Mouse (Mus musculus) MEL (cell line): ENCODE results near the gene Phyhipl. TPM values are rescaled to one million over a fixed set of nuclear protein-coding genes. Genes with fewer than 3 reads are reported as not detected.

Experiments used
- DNase-seq: peaks from one replicate; pipeline ENCODE4 v3.0.0; 2011; ENCODE audit warnings: low read depth, low spot score
- H3K27ac ChIP-seq: 2 replicates; pipeline ENCODE4 v1.5.1; 2012; ENCODE audit warnings: low read depth, mild to moderate bottlenecking, control low read depth, low read length, moderate library complexity; ENCODE audit not compliant: control insufficient read depth
- H3K27me3 ChIP-seq, 2 experiments: fragments of 150-350 bp in 1 of 2; sonication (generic) in 1 of 2; 2 replicates each; pipeline ENCODE4 v1.6.1; 2012; ENCODE audit warnings: low read length in 2 of 2, mild to moderate bottlenecking in 2 of 2, improper control_type of control experiment in 1 of 2, moderate library complexity in 1 of 2; ENCODE audit not compliant: insufficient read depth in 2 of 2, control insufficient read depth in 1 of 2
- H3K36me3 ChIP-seq, 2 experiments: 2 replicates each; pipeline ENCODE4 v1.6.1; 2012 to 2014; ENCODE audit warnings: low read length in 2 of 2, improper control_type of control experiment in 1 of 2, inconsistent platforms in 1 of 2, mild to moderate bottlenecking in 1 of 2; ENCODE audit not compliant: insufficient read depth in 2 of 2, control insufficient read depth in 1 of 2
- H3K4me1 ChIP-seq, 2 experiments: fragments of 150-350 bp in 1 of 2; sonication (generic) in 1 of 2; 2 replicates each; pipeline ENCODE4 v1.6.1; 2012; ENCODE audit warnings: low read length in 2 of 2, improper control_type of control experiment in 1 of 2, mild to moderate bottlenecking in 1 of 2; ENCODE audit not compliant: insufficient read depth in 2 of 2, control insufficient read depth in 1 of 2
- H3K4me3 ChIP-seq, 2 experiments: fragments of 150-350 bp in 1 of 2; sonication (generic) in 1 of 2; 2 replicates each; pipeline ENCODE4 v1.5.1; 2012; ENCODE audit warnings: low read depth in 2 of 2, low read length in 2 of 2, mild to moderate bottlenecking in 2 of 2, moderate library complexity in 2 of 2, control low read depth in 1 of 2, improper control_type of control experiment in 1 of 2; ENCODE audit not compliant: control insufficient read depth in 1 of 2, insufficient read depth in 1 of 2
- H3K79me2 ChIP-seq: 2 replicates; pipeline ENCODE4 v1.6.1; 2012; ENCODE audit warnings: mild to moderate bottlenecking, low read length, moderate library complexity; ENCODE audit not compliant: control insufficient read depth, poor library complexity, insufficient read depth
- H3K9ac ChIP-seq: 2 replicates; pipeline ENCODE4 v1.6.1; 2012; ENCODE audit warnings: low read depth, mild to moderate bottlenecking, control low read depth, low read length, moderate library complexity; ENCODE audit not compliant: control insufficient read depth, poor library complexity, severe bottlenecking
- H3K9me3 ChIP-seq: fragments of 150-350 bp; sonication (generic); replicated peaks from 2 replicates; pipeline ENCODE4 v1.6.1; 2012; ENCODE audit warnings: mild to moderate bottlenecking, low read length, improper control_type of control experiment, moderate library complexity; ENCODE audit not compliant: insufficient read depth
- BHLHE40 ChIP-seq: IDR thresholded peaks from 2 replicates; pipeline ENCODE4 v1.6.1; 2012; ENCODE audit warnings: low read depth, mild to moderate bottlenecking, inconsistent platforms, low read length, improper control_type of control experiment, borderline replicate concordance
- CHD1 ChIP-seq: IDR thresholded peaks from 2 replicates; pipeline ENCODE4 v1.6.1; 2012; ENCODE audit warnings: low read depth, mild to moderate bottlenecking, inconsistent platforms, low read length, improper control_type of control experiment
- CHD2 ChIP-seq: IDR thresholded peaks from 2 replicates; pipeline ENCODE4 v1.6.1; 2011; ENCODE audit warnings: low read length, improper control_type of control experiment
- CTCF ChIP-seq, 3 experiments: IDR thresholded peaks in 2 of 3; conservative IDR thresholded peaks in 1 of 3; 2 replicates each; pipeline ENCODE4 v1.5.1; 2011 to 2012; ENCODE audit warnings: low read length in 3 of 3, low read depth in 2 of 3, mild to moderate bottlenecking in 2 of 3, improper control_type of control experiment in 1 of 3, inconsistent platforms in 1 of 3, mixed read lengths in 1 of 3, moderate library complexity in 1 of 3; ENCODE audit not compliant: control insufficient read depth in 1 of 3, insufficient read depth in 1 of 3, poor library complexity in 1 of 3, severe bottlenecking in 1 of 3
- E2F4 ChIP-seq: IDR thresholded peaks from 2 replicates; pipeline ENCODE4 v1.6.1; 2011; ENCODE audit warnings: low read depth, low read length, improper control_type of control experiment, borderline replicate concordance
- ELF1 ChIP-seq: IDR thresholded peaks from 2 replicates; pipeline ENCODE4 v1.6.1; 2014; ENCODE audit warnings: low read depth, mild to moderate bottlenecking, inconsistent platforms, low read length, improper control_type of control experiment, moderate library complexity
- EP300 ChIP-seq, 2 experiments: IDR thresholded peaks; 2 replicates each; pipeline ENCODE4 v1.6.1; 2011; ENCODE audit warnings: improper control_type of control experiment in 2 of 2, low read length in 2 of 2, low read depth in 1 of 2, mild to moderate bottlenecking in 1 of 2
- ETS1 ChIP-seq: IDR thresholded peaks from 2 replicates; pipeline ENCODE4 v1.6.1; 2012; ENCODE audit warnings: low read depth, mild to moderate bottlenecking, inconsistent platforms, low read length, improper control_type of control experiment, moderate library complexity
- GABPA ChIP-seq: IDR thresholded peaks from 2 replicates; pipeline ENCODE4 v1.6.1; 2012; ENCODE audit warnings: low read depth, mild to moderate bottlenecking, inconsistent platforms, low read length, improper control_type of control experiment, moderate library complexity
- JUND ChIP-seq: IDR thresholded peaks from 2 replicates; pipeline ENCODE4 v1.6.1; 2011; ENCODE audit warnings: low read depth, mild to moderate bottlenecking, improper control_type of control experiment, low read length
- MAZ ChIP-seq: IDR thresholded peaks from 2 replicates; pipeline ENCODE4 v1.6.1; 2012; ENCODE audit warnings: low read depth, mild to moderate bottlenecking, inconsistent platforms, low read length, improper control_type of control experiment
- MEF2A ChIP-seq: IDR thresholded peaks from 2 replicates; pipeline ENCODE4 v1.6.1; 2014; ENCODE audit warnings: low read depth, mild to moderate bottlenecking, inconsistent platforms, low read length, improper control_type of control experiment; ENCODE audit not compliant: poor library complexity, insufficient replicate concordance, severe bottlenecking; ENCODE audit errors: extremely low read depth
- MXI1 ChIP-seq: IDR thresholded peaks from 2 replicates; pipeline ENCODE4 v1.6.1; 2011; ENCODE audit warnings: mild to moderate bottlenecking, low read depth, low read length, improper control_type of control experiment
- NRF1 ChIP-seq: IDR thresholded peaks from 2 replicates; pipeline ENCODE4 v1.6.1; 2014; ENCODE audit warnings: low read depth, mild to moderate bottlenecking, inconsistent platforms, low read length, improper control_type of control experiment, moderate library complexity; ENCODE audit not compliant: poor library complexity, insufficient read depth, severe bottlenecking
- POLR2A ChIP-seq, 2 experiments: IDR thresholded peaks; 2 replicates each; pipeline ENCODE4 v1.6.1; 2011 to 2012; ENCODE audit warnings: low read length in 2 of 2, mild to moderate bottlenecking in 2 of 2, control low read depth in 1 of 2, improper control_type of control experiment in 1 of 2, low read depth in 1 of 2, moderate library complexity in 1 of 2; ENCODE audit not compliant: control insufficient read depth in 1 of 2, insufficient read depth in 1 of 2, poor library complexity in 1 of 2
- POLR2AphosphoS5 ChIP-seq: IDR thresholded peaks from 2 replicates; pipeline ENCODE4 v1.6.1; 2012; ENCODE audit warnings: low read depth, borderline replicate concordance, mild to moderate bottlenecking, inconsistent platforms, low read length, moderate library complexity, mixed read lengths
- RAD21 ChIP-seq: IDR thresholded peaks from 2 replicates; pipeline ENCODE4 v1.6.1; 2011; ENCODE audit warnings: mild to moderate bottlenecking, low read depth, low read length, improper control_type of control experiment
- SIN3A ChIP-seq: IDR thresholded peaks from 2 replicates; pipeline ENCODE4 v1.6.1; 2012; ENCODE audit warnings: low read length, improper control_type of control experiment, inconsistent platforms
- SMC3 ChIP-seq: IDR thresholded peaks from 2 replicates; pipeline ENCODE4 v1.6.1; 2011; ENCODE audit warnings: low read depth, low read length, improper control_type of control experiment
- UBTF ChIP-seq: IDR thresholded peaks from 2 replicates; pipeline ENCODE4 v1.6.1; 2012; ENCODE audit warnings: low read depth, mild to moderate bottlenecking, inconsistent platforms, low read length, improper control_type of control experiment, moderate library complexity, borderline replicate concordance; ENCODE audit not compliant: insufficient read depth
- USF1 ChIP-seq: IDR thresholded peaks from 2 replicates; pipeline ENCODE4 v1.6.1; 2014; ENCODE audit warnings: low read depth, mild to moderate bottlenecking, inconsistent platforms, low read length, improper control_type of control experiment, moderate library complexity
- USF2 ChIP-seq, 2 experiments: IDR thresholded peaks; 2 replicates each; pipeline ENCODE4 v1.6.1; 2011 to 2012; ENCODE audit warnings: improper control_type of control experiment in 2 of 2, low read length in 2 of 2, borderline replicate concordance in 1 of 2, inconsistent platforms in 1 of 2, low read depth in 1 of 2, mild to moderate bottlenecking in 1 of 2; ENCODE audit not compliant: insufficient read depth in 1 of 2
- ZC3H11A ChIP-seq: IDR thresholded peaks from 2 replicates; pipeline ENCODE4 v1.6.1; 2012; ENCODE audit warnings: low read depth, mild to moderate bottlenecking, inconsistent platforms, low read length, improper control_type of control experiment
- polyA plus RNA-seq, 2 experiments: library from polyadenylated mRNA; stranded (reverse) in 1 of 2; unstranded in 1 of 2; fragments of >175 nt in 1 of 2; fragments of >200 nt in 1 of 2; gene quantifications; 2 replicates each; pipeline versions ENCODE4 v1.2.1 to v1.2.4; 2012; ENCODE audit warnings: low replicate concordance in 2 of 2, low read depth in 1 of 2; ENCODE audit not compliant: insufficient read length in 2 of 2, insufficient read depth in 1 of 2, missing spikeins in 1 of 2
- total RNA-seq: library from RNA; depleted of rRNA; stranded (reverse); fragments of 300-350 nt; gene quantifications from 2 replicates; pipeline ENCODE4 v1.2.3, GENCODE M21; 2012

Phyhipl gene
- total and polyA plus RNA-seq, 3 experiments: not detected

DNA sequence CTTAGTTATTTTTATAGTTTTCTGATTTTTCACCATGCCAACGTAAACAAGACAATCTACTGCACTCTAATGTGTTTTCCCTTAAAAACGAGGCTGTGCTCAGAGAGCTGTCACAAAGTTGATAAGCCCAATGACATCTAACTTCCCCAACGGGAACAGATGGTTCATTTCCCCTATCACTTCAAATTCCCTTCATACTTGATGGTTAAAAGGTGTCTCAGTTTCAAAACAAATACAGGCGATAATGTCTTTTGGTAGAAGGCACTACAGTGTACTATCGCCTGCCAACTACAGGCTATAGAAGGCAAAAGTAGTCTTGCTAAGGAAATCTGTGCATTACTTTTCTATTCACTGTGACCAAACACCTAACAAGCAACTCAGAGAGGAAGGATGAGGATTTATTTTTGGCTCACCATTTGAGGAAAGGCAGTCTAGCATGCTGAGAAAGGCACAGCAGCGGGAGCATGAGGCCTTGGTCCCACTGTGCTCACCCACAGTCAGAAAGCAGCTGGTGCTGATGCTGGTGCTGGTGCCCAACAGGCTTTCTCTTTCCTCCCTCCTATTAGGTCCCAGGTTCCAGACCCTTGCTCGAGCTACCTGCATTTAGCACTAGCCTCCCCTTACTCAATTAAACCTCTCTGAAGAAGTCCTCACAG, 74.1 kb downstream of the Phyhipl start:
- Histone ChIP-seq H3K4me3 (no peak overlapping the region), H3K9me3 (no peaks in the 10 kb centered on the region)
- TF ChIP-seq POLR2A (IDR thresholded peaks at IDR 0.05; ENCODE audit: control insufficient read depth in 1 of 2, insufficient read depth in 1 of 2, low read depth in 1 of 2, low read length in 2 of 2, poor library complexity in 1 of 2): no peak
- TF ChIP-seq GABPA: no peak
- no peak for TF ChIP-seq SMC3
- no peak for TF ChIP-seq POLR2AphosphoS5
- TF ChIP-seq MAZ: no peak
- TF ChIP-seq USF1: no peak
- no peak for TF ChIP-seq MEF2A
- TF ChIP-seq CTCF (IDR thresholded peaks at IDR 0.05 in 2 of 3, conservative IDR thresholded peaks at IDR 0.05 in 1 of 3; ENCODE audit: control insufficient read depth in 1 of 3, insufficient read depth in 1 of 3, low read depth in 2 of 3, low read length in 3 of 3, poor library complexity in 1 of 3, severe bottlenecking in 1 of 3): no peak
- TF ChIP-seq UBTF: no peak
- TF ChIP-seq ZC3H11A: no peak
- TF ChIP-seq BHLHE40: no peak
- TF ChIP-seq ETS1: no peak
- TF ChIP-seq MXI1: no peak
- TF ChIP-seq CHD1: no peak
- no peak for TF ChIP-seq NRF1
- no peak for TF ChIP-seq EP300 (IDR thresholded peaks at IDR 0.05; ENCODE audit: low read depth in 1 of 2, low read length in 2 of 2)
- no peak for TF ChIP-seq ELF1
- TF ChIP-seq E2F4: no peak
- no peak for TF ChIP-seq JUND
- TF ChIP-seq SIN3A: no peak

GRCm38 (mm10) chr10:70563636-70564035, 92.1 kb downstream of the Phyhipl start:
- Histone ChIP-seq H3K27me3 (no peaks in the 10 kb centered on the region), H3K9me3 (no peaks in the 10 kb centered on the region), H3K27ac (no peak overlapping the region), H3K79me2 (no peaks in the 10 kb centered on the region), H3K4me3 (no peak overlapping the region), H3K36me3 (no peaks in the 10 kb centered on the region), H3K4me1 (no peaks in the 10 kb centered on the region), H3K9ac (no peak overlapping the region)
- no peak for TF ChIP-seq USF2 (IDR thresholded peaks at IDR 0.05; ENCODE audit: borderline replicate concordance in 1 of 2, insufficient read depth in 1 of 2, low read depth in 1 of 2, low read length in 2 of 2)
- TF ChIP-seq CTCF (IDR thresholded peaks at IDR 0.05 in 2 of 3, conservative IDR thresholded peaks at IDR 0.05 in 1 of 3; ENCODE audit: control insufficient read depth in 1 of 3, insufficient read depth in 1 of 3, low read depth in 2 of 3, low read length in 3 of 3, poor library complexity in 1 of 3, severe bottlenecking in 1 of 3): peak; percentile 14 to 56 (median 40); a peak in 5 of 6 replicates
- peak; percentile 34 for TF ChIP-seq RAD21
- TF ChIP-seq CHD2: no peak
- 0 out of 2 replicates have a peak, but pooled peaks have one; percentile 21 for TF ChIP-seq SMC3
- peak; percentile 7 for DNase-seq

More for the DNA sequence above, 74.1 kb downstream of the Phyhipl start:
- no peaks in the 10 kb centered on the region for H3K79me2 ChIP-seq
- H3K9ac ChIP-seq: no peak overlapping the region
- no peaks in the 10 kb centered on the region for H3K4me1 ChIP-seq
- H3K36me3 ChIP-seq: no peaks in the 10 kb centered on the region
- no peak overlapping the region for H3K27ac ChIP-seq
- DNase-seq: no peak
- H3K27me3 ChIP-seq: no peaks in the 10 kb centered on the region
